Mouse (Mus musculus): ENCODE results near the gene Lrrc56. TPM values are rescaled to one million over a fixed set of nuclear protein-coding genes. Genes with fewer than 3 reads are reported as not detected.

The Lrrc56 gene
- polyA plus RNA-seq (2012; rRNA removed), result 15.4 and 17.1 TPM in 2 replicates

DNA sequence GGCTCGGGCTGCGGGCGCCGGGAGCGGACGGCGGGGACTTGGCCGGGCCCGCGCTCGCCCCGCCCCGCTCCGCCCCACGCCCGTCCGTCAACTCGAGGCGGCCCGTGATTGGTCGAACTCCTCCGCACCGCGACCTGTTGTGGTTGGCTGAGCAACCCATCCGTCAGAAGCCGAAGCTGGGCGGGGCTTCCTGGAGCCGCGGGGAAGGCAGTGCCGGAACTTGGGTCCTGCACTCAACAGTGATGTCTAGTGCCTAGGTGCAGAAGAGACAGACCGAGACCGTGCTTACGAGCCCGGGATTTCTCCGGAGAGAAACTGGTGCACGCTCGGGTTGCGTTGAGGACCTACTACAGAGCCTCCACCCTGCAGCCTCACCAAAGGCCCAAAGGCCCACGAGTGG is at the start of gene Lrrc56, which contains the start of gene Hras:
Gene Lrrc56 (plus strand): TSS at position 210 of the 400 bp plus-strand sequence.
Gene Hras (minus strand): TSS at position 58 of the 400 bp plus-strand sequence.

GRCm38 (mm10) chr7:141172116-141173006 is 21.6 kb upstream of the Lrrc56 start, which contains the start of gene Rnh1:
Rnh1 (minus strand) TSS chr7:141172857.

DNA sequence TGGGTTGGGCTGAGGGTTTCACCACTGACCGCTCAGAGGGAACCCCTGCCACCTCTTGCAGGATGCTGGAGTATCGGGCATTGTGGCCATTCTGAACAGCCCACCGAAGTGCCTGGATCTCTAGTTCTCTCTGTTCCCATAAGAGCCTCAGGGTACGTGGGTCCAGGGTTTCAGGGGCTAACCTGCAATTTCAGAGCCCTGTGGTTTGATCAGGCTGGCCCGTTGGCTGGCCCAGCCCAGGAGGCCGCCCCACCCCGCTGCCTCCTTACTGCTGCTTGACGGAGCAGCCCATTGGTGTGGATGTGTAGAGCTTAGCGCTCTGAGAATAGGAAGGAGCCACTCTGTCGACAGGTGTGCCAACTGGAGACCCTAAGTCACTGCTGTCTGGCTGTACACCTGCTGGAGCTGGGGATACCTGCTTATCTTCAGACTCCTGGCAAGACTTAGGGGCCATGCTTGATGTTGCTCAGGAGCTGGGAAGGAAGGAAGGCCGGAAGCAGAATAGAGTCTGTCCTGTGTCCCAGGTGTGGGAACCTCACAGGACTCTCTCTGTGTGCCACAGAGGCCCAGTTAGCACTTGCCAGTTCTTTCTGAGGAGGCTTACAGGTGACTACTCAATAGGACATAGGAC is 19.8 kb downstream of the Lrrc56 start, which contains the start of gene Lmntd2:
Gene Lmntd2 (minus strand): TSS at position 476 of the 631 bp plus-strand sequence.

GRCm38 (mm10) chr7:141215101-141215879 is 21.3 kb downstream of the Lrrc56 start, which contains the start of gene Rassf7:
Rassf7 (plus strand) TSS chr7:141215860.

DNA sequence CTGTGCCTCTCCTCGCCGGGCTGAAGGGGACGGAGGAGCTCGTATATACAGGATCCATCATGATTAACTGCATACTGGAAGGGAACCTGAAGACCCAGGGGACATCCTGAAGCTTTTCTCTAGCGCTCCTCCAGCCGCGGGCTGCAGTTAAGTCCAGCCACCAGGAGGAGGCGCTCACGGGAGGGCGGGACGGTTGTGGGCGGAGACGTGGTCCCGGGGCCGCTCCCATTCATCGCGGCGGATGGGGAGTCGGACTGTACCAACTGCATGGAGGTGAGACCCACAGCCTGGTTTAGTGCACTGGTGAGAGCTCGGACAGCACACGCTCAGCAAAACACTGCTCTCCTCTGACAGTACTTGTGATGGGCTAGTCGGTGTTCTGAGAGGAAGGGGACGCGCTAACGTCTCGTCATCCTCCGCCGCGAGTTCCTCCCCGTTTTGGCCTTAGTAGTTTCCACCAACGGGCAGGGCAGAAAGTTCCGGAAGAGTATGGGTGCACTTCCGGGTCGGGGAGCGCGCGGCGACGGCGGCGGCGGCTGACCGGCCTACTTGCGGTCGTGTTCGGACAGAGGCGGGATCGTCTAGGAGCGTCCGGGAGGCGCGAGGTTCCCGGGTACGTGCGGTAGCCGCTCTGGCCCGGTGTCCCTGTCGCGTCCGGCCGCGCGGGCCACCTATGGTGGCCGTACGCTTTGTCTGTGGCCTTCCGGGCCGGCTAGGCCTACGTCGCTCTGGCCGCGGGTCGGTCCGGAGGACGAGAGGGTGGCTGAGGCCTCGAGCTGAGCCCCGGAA is 34.5 kb downstream of the Lrrc56 start, which contains the start of gene Phrf1:
Gene Phrf1 (plus strand): TSS at position 506 of the 789 bp plus-strand sequence.

Other genes starting within 250 kb of the Lrrc56 start
- gene Ifitm5, start 243.9 kb upstream of the Lrrc56 start, polyA plus RNA-seq (2012; rRNA removed), result 0.88 and 2.0 TPM in 2 replicates
- not detected in 2 replicates for gene Gm45717, start 238.2 kb upstream of the Lrrc56 start, polyA plus RNA-seq (2012; rRNA removed)
- 87.0 and 380 TPM in 2 replicates for gene Ifitm2, start 238.2 kb upstream of the Lrrc56 start, polyA plus RNA-seq (2012; rRNA removed)
- 12.4 and 30.5 TPM in 2 replicates for gene Ifitm1, start 226.9 kb upstream of the Lrrc56 start, polyA plus RNA-seq (2012; rRNA removed)
- gene Ifitm3, start 183.4 kb upstream of the Lrrc56 start, polyA plus RNA-seq (2012; rRNA removed), result 5.5 and 20.2 TPM in 2 replicates
- gene Ifitm6, start 176.2 kb upstream of the Lrrc56 start, polyA plus RNA-seq (2012; rRNA removed), result 0.35 and 0.38 TPM in 2 replicates
- not detected in 2 replicates for gene Gm17387, start 165.0 kb upstream of the Lrrc56 start, polyA plus RNA-seq (2012; rRNA removed)
- 68.2 and 109 TPM in 2 replicates for gene B4galnt4, start 133.1 kb upstream of the Lrrc56 start, polyA plus RNA-seq (2012; rRNA removed)
- 1.5 and 2.1 TPM in 2 replicates for gene Pkp3, start 115.9 kb upstream of the Lrrc56 start, polyA plus RNA-seq (2012; rRNA removed)
- gene Sigirr, start 93.6 kb upstream of the Lrrc56 start, polyA plus RNA-seq (2012; rRNA removed), result 2.3 and 2.7 TPM in 2 replicates
- 0.52 and 0.88 TPM in 2 replicates for gene Ano9, start 76.4 kb upstream of the Lrrc56 start, polyA plus RNA-seq (2012; rRNA removed)
- gene Ptdss2, start 71.8 kb upstream of the Lrrc56 start, polyA plus RNA-seq (2012; rRNA removed), result 55.5 and 61.6 TPM in 2 replicates
- gene Rnh1, start 21.3 kb upstream of the Lrrc56 start, polyA plus RNA-seq (2012; rRNA removed), result 44.5 and 71.8 TPM in 2 replicates
- gene Hras, start 152 bp upstream of the Lrrc56 start, polyA plus RNA-seq (2012; rRNA removed), result 97.5 and 134 TPM in 2 replicates
- gene Lmntd2, start 19.9 kb downstream of the Lrrc56 start, polyA plus RNA-seq (2012; rRNA removed), result 8.6 and 10.9 TPM in 2 replicates
- 38.0 and 43.8 TPM in 2 replicates for gene Rassf7, start 21.7 kb downstream of the Lrrc56 start, polyA plus RNA-seq (2012; rRNA removed)
- gene Phrf1, start 34.6 kb downstream of the Lrrc56 start, polyA plus RNA-seq (2012; rRNA removed), result 45.8 and 52.9 TPM in 2 replicates
- 0.49 and 0.77 TPM in 2 replicates for gene Irf7, start 72.3 kb downstream of the Lrrc56 start, polyA plus RNA-seq (2012; rRNA removed)
- gene Cdhr5, start 82.6 kb downstream of the Lrrc56 start, polyA plus RNA-seq (2012; rRNA removed), result 0.02 and 0.16 TPM in 2 replicates
- gene Sct, start 85.0 kb downstream of the Lrrc56 start, polyA plus RNA-seq (2012; rRNA removed), result 0.28 and 4.1 TPM in 2 replicates
- gene Drd4, start 97.8 kb downstream of the Lrrc56 start, polyA plus RNA-seq (2012; rRNA removed), result 0.56 and 1.6 TPM in 2 replicates
- gene Deaf1, start 133.5 kb downstream of the Lrrc56 start, polyA plus RNA-seq (2012; rRNA removed), result 45.2 and 61.7 TPM in 2 replicates
- 44.9 and 57.3 TPM in 2 replicates for gene Tmem80, start 133.6 kb downstream of the Lrrc56 start, polyA plus RNA-seq (2012; rRNA removed)
- gene Eps8l2, start 144.7 kb downstream of the Lrrc56 start, polyA plus RNA-seq (2012; rRNA removed), result 2.7 and 3.8 TPM in 2 replicates
- 237 and 389 TPM in 2 replicates for gene Taldo1, start 198.0 kb downstream of the Lrrc56 start, polyA plus RNA-seq (2012; rRNA removed)
- gene Gatd1, start 220.0 kb downstream of the Lrrc56 start, polyA plus RNA-seq (2012; rRNA removed), result 36.6 and 60.3 TPM in 2 replicates
- gene Cend1, start 235.3 kb downstream of the Lrrc56 start, polyA plus RNA-seq (2012; rRNA removed), result 6.8 and 9.0 TPM in 2 replicates
- 61.2 and 68.0 TPM in 2 replicates for gene Slc25a22, start 243.7 kb downstream of the Lrrc56 start, polyA plus RNA-seq (2012; rRNA removed)
- gene Pidd1, start 249.9 kb downstream of the Lrrc56 start, polyA plus RNA-seq (2012; rRNA removed), result 29.8 and 30.6 TPM in 2 replicates

Data from central nervous system, embryonic 11.5 days (tissue).